Mouse (Mus musculus) G1E (cell line): ENCODE measurements at regions not wholly inside any gene's neighbourhood (a gene's known extent, or its start where the extent isn't known, plus 50 kb on each side); places are given as distances from the start of the nearest gene placed in this dataset.

Experiments used
- ATAC-seq: 2 replicates; pipeline ENCODE4 v1.8.0; 2016; ENCODE audit warnings: mild to moderate bottlenecking; ENCODE audit not compliant: insufficient number of reproducible peaks, poor library complexity, low FRiP score, severe bottlenecking; ENCODE audit errors: extremely low read depth
- DNase-seq: peaks from one replicate; pipeline ENCODE4 v3.0.0; 2012; ENCODE audit warnings: low spot score
- H3K27me3 ChIP-seq: 2 replicates; pipeline ENCODE4 v1.6.1; 2012; ENCODE audit warnings: mild to moderate bottlenecking, low read length, inconsistent platforms; ENCODE audit not compliant: insufficient read depth
- H3K36me3 ChIP-seq: replicated peaks from 2 replicates; pipeline ENCODE3; 2012; ENCODE audit warnings: mild to moderate bottlenecking, inconsistent platforms
- H3K4me1 ChIP-seq: 2 replicates; pipeline ENCODE4 v1.6.1; 2012; ENCODE audit warnings: low read depth, low read length, inconsistent platforms, mixed read lengths; ENCODE audit not compliant: insufficient read depth
- H3K4me3 ChIP-seq: 2 replicates; pipeline ENCODE4 v1.5.1; 2012; ENCODE audit warnings: low read depth, mild to moderate bottlenecking, inconsistent platforms, low read length, moderate library complexity, mixed read lengths
- H3K9me3 ChIP-seq: replicated peaks from 2 replicates; pipeline ENCODE4 v1.6.1; 2012; ENCODE audit warnings: inconsistent platforms
- CTCF ChIP-seq: IDR thresholded peaks from 2 replicates; pipeline ENCODE4 v1.5.1; 2012; ENCODE audit warnings: low read depth, low read length, inconsistent platforms, mixed read lengths
- GATA1 ChIP-seq: IDR thresholded peaks from 2 replicates; pipeline ENCODE4 v1.6.1; 2012; ENCODE audit warnings: borderline replicate concordance, low read length, inconsistent platforms, mixed read lengths
- GATA2 ChIP-seq: IDR thresholded peaks from 2 replicates; pipeline ENCODE4 v1.6.1; 2012; ENCODE audit warnings: low read depth, low read length, inconsistent platforms, borderline replicate concordance
- POLR2AphosphoS5 ChIP-seq: IDR thresholded peaks from 2 replicates; pipeline ENCODE4 v1.6.1; 2012; ENCODE audit warnings: low read depth, low read length, inconsistent platforms; ENCODE audit not compliant: insufficient replicate concordance
- TAL1 ChIP-seq: conservative IDR thresholded peaks from 2 replicates; pipeline ENCODE4 v1.6.1; 2012; ENCODE audit warnings: low read depth, low read length, inconsistent platforms, mixed read lengths

DNA sequence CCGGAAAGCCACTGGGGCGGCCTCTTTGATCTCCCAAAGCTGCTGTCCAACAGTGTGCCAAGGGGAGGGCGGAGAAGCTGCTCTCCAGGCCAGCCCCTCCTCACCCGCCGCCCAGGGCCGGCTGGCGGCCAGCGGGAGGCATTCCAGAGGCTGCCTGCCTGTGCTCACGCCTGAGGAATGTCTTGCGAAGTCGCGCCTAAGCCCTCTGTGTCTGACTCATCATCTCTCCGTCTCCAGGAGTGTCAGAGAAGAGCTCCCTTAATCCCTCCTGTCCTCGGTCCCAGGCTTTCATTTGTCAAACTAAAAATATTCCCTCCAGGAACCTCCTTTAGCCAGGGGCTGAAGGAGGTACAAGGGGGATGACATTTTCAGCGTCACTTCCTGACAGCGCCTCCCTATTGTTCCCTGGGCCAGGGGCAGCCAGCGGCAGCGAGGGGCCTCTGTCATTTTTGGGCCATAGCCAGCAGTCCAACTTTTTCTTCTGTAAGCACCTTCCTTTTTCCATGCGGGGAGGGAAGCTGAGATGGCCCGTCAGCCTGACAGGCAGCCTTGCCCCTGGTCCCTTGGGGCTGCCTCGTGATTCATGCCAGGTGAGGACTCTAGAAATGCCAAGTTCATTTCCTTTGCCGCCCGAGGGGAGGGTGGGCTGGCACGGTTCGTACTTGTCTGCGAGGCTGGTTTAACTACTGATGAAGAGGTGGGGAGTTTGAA lies 113.4 kb downstream of the Gm525 start:
- Histone ChIP-seq H3K27me3 (no peaks in the 10 kb centered on the region), H3K36me3 (no peaks in the 10 kb centered on the region), H3K4me3 (no peak overlapping the region), H3K9me3 (peaks cover 35% of the 10 kb centered on the region), H3K4me1 (no peaks in the 10 kb centered on the region)
- no peak for TF ChIP-seq POLR2AphosphoS5
- no peak for TF ChIP-seq GATA1
- TF ChIP-seq CTCF: no peak
- TF ChIP-seq GATA2: no peak
- no peak for TF ChIP-seq TAL1
- ATAC-seq: no peak
- DNase-seq: no peak

DNA sequence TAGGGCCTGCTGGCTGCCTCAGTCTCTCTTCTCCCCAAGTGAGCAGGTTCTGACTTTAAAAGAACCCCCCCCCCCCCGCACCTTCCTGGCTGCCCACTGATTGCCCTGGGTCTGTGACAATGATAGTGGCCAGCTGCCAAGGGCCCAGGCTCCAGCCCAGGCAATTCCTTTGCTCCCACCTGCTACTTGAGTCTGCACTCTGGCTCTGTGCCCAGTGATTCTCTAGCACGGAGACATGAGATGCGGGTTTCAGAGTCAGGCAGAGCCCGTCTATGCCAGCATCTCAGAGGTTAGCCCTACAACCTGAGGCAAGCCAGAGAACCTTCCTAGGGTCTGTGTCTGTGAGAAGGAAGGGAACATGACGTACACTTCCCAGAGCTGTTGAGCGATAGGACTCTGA lies 112.2 kb downstream of the Gm525 start:
- no peak for TF ChIP-seq GATA2
- TF ChIP-seq GATA1: no peak
- TF ChIP-seq POLR2AphosphoS5: no peak
- no peak for TF ChIP-seq TAL1
- TF ChIP-seq CTCF: no peak
- no peak for ATAC-seq
- H3K4me1 ChIP-seq: no peaks in the 10 kb centered on the region

DNA sequence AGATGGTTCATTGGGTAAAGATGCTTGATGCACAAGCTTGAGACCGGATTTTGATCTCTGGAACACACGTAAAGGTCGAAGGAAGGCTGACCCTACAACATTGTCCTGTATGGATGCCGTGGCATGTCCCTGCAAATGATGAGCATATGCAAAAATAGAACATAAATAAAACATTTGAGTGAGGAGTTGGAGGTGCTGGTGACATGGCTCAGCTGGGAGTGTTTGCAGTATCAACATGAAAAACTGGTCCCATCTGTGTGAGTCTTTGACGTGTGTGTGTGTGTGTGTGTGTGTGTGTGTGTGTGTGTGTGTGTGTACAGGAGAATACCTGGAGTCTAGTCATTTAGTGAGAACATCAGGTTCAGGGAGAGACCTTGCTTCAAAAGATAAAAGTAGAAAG lies 107.8 kb downstream of the Gm525 start:
- ATAC-seq: no peak

More for the DNA sequence above, 112.2 kb downstream of the Gm525 start:
- Histone ChIP-seq H3K9me3 (peaks cover 33% of the 10 kb centered on the region), H3K36me3 (no peaks in the 10 kb centered on the region), H3K4me3 (no peak overlapping the region), H3K27me3 (no peaks in the 10 kb centered on the region)
- DNase-seq: no peak

DNA sequence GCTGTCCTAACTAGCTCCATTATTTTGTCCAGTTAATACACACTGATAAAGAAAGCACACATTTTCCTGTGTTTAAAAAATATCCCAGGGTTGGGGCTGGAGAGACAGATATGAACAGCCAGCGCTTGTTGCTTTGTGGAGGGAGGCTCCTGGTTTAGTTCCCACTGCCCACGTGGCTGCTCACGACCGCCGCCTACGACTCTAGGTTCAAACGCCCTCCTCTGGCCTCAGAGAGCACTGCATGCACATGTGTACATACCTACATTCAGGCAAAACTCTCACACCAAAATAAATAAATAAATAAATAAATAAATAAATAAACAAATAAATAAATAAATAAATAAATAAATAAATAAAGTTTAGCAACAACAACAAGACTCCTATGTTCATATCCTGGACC lies 104.8 kb downstream of the Gm525 start:
- ATAC-seq: no peak

More for the DNA sequence above, 107.8 kb downstream of the Gm525 start:
- no peak overlapping the region for H3K4me3 ChIP-seq
- no peak for DNase-seq
- H3K27me3 ChIP-seq: no peaks in the 10 kb centered on the region
- no peaks in the 10 kb centered on the region for H3K36me3 ChIP-seq
- no peaks in the 10 kb centered on the region for H3K4me1 ChIP-seq
- peaks cover 37% of the 10 kb centered on the region for H3K9me3 ChIP-seq
- no peak for TF ChIP-seq GATA1
- TF ChIP-seq CTCF: no peak
- no peak for TF ChIP-seq TAL1
- no peak for TF ChIP-seq POLR2AphosphoS5
- TF ChIP-seq GATA2: no peak

DNA sequence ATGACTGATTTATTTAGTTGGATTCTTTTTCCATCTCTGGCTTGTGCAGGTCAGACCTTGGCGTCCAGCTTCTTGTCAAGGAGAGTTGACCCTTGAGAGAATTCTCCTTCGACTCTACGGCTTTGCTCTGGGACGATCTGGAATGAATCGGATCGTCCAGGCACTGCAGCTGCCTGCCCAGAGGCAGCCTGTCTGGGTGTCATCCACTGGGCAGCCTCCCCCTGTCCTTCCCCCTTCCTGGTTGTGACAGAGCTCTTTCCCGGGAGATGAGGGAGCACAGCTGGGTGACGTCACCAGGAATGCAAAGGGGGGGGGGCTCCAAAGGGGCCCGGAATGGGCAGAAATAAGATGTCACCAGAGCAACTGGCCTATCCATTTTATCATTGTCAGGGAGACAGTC lies 101.9 kb downstream of the Gm525 start:
- no peaks in the 10 kb centered on the region for H3K27me3 ChIP-seq
- ATAC-seq (no peak), DNase-seq (no peak)
- TF ChIP-seq GATA2: no peak
- TF ChIP-seq TAL1: no peak
- TF ChIP-seq POLR2AphosphoS5: no peak
- no peak for TF ChIP-seq GATA1
- no peak for TF ChIP-seq CTCF
- H3K4me1 ChIP-seq: no peaks in the 10 kb centered on the region
- no peak overlapping the region for H3K4me3 ChIP-seq
- H3K9me3 ChIP-seq: peaks cover 38% of the 10 kb centered on the region
- H3K36me3 ChIP-seq: no peaks in the 10 kb centered on the region

More for the DNA sequence above, 104.8 kb downstream of the Gm525 start:
- no peak for DNase-seq
- Histone ChIP-seq H3K36me3 (no peaks in the 10 kb centered on the region), H3K4me1 (no peaks in the 10 kb centered on the region), H3K27me3 (no peaks in the 10 kb centered on the region), H3K9me3 (peaks cover 38% of the 10 kb centered on the region), H3K4me3 (no peak overlapping the region)
- TF ChIP-seq CTCF (no peak), TAL1 (no peak), GATA2 (no peak), POLR2AphosphoS5 (no peak), GATA1 (no peak)

DNA sequence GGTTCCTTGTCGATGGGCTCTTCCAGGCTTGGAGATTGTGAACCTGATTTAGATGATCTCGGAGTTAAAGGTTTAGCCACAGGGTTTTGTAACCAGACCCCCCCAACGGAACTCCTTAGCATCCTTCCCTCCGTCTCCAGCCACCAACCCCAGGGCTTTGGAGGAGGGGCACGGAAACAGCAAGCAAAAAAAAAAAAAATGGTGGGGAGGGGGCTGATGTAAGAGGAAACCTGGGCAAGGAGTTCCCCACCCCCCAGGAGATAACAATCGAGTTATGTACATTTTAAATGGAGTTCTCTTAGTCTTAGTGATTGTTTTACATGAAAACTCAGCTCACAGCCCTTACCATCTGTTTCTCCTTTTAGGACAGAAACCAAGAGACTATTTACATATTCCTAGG lies 101.3 kb downstream of the Gm525 start:
- Histone ChIP-seq H3K4me1 (no peaks in the 10 kb centered on the region), H3K27me3 (no peaks in the 10 kb centered on the region), H3K36me3 (no peaks in the 10 kb centered on the region), H3K4me3 (no peak overlapping the region), H3K9me3 (peaks cover 40% of the 10 kb centered on the region)
- TF ChIP-seq TAL1: no peak
- no peak for TF ChIP-seq POLR2AphosphoS5
- TF ChIP-seq CTCF: no peak
- no peak for TF ChIP-seq GATA2
- TF ChIP-seq GATA1: no peak
- ATAC-seq: no peak
- DNase-seq: no peak
